Mouse (Mus musculus) kidney, postnatal 0 days (tissue): ENCODE results near the gene Pls3. TPM values are rescaled to one million over a fixed set of nuclear protein-coding genes. Genes with fewer than 3 reads are reported as not detected.
A peak's percentile ranks its signal among the peaks of the same experiment; 100 is the strongest.
"Not testable (repeated sequence)": the region's sequence is repeated elsewhere in the genome, so short reads cannot be mapped to it uniquely, and the experiment has no call there.

ENCODE experiments used
- ATAC-seq: fragments of 200-750 bp; cut with Nextera tagmentation; replicated peaks from 2 replicates; pipeline ENCODE4 v1.8.0; 2017; ENCODE audit warnings: low read depth, moderate number of reproducible peaks, moderate TSS enrichment, moderate library complexity; ENCODE audit not compliant: low FRiP score
- DNase-seq: peaks from one replicate; pipeline ENCODE4 v3.0.0-alpha.2; 2016; ENCODE audit warnings: low spot score
- H3K27ac ChIP-seq: fragments of 300-500 bp; sonication (generic); 2 replicates; pipeline ENCODE4 v1.5.1; 2014; ENCODE audit warnings: mild to moderate bottlenecking
- H3K27me3 ChIP-seq: fragments of 300-500 bp; sonication (generic); 2 replicates; pipeline ENCODE4 v1.6.1; 2014; ENCODE audit warnings: low read length, mixed read lengths; ENCODE audit not compliant: insufficient read depth
- H3K36me3 ChIP-seq: fragments of 300-500 bp; sonication (generic); 2 replicates; pipeline ENCODE4 v1.6.1; 2014; ENCODE audit warnings: low read length, mixed read lengths; ENCODE audit not compliant: insufficient read depth
- H3K4me1 ChIP-seq: fragments of 300-500 bp; sonication (generic); replicated peaks from 2 replicates; pipeline ENCODE4 v1.6.1; 2014; ENCODE audit warnings: antibody characterized with exemption, low read length, mixed read lengths; ENCODE audit not compliant: insufficient read depth
- H3K4me2 ChIP-seq: fragments of 300-500 bp; sonication (generic); 2 replicates; pipeline ENCODE4 v1.6.1; 2014; ENCODE audit warnings: mild to moderate bottlenecking, low read length, moderate library complexity, mixed read lengths
- H3K4me3 ChIP-seq: fragments of 300-500 bp; sonication (generic); replicated peaks from 2 replicates; pipeline ENCODE4 v1.5.1; 2014; ENCODE audit warnings: low read depth, low read length
- H3K9ac ChIP-seq: fragments of 300-500 bp; sonication (generic); 2 replicates; pipeline ENCODE4 v1.6.1; 2014; ENCODE audit warnings: low read depth, low read length
- H3K9me3 ChIP-seq: fragments of 300-500 bp; sonication (generic); replicated peaks from 2 replicates; pipeline ENCODE4 v1.6.1; 2016; ENCODE audit warnings: low read length, inconsistent platforms, mixed read lengths
- CTCF ChIP-seq: IDR thresholded peaks from 2 replicates; pipeline ENCODE4 v1.5.1; 2016; ENCODE audit warnings: antibody characterized with exemption, low read depth, mild to moderate bottlenecking, moderate library complexity
- WGBS: fragments of 180-500 bp; shearing (Covaris S2); extraction: QIAGEN DNeasy Blood & Tissue Kit; methylation state at CpG from one replicate; pipeline ENCODE4 v1.1.7; 2014; 5-methylcytosine and 5-hydroxymethylcytosine counted together
- polyA plus RNA-seq: library from polyadenylated mRNA; unstranded; fragments of >200 nt; fragmentation: Nextera tagmentation; extraction: Ambion mirVana; gene quantifications from 2 replicates; pipeline ENCODE4 v1.2.1, GENCODE M21; 2015

The Pls3 gene
- polyA plus RNA-seq, 1 experiment from 2014 or later = 145 TPM

GRCm38 (mm10) chrX:75814123-75814522 lies 60.9 kb downstream of the Pls3 start:
- no peak overlapping the region for H3K9ac ChIP-seq
- DNase-seq (no peak), ATAC-seq (no peak)
- 85% methylated on average over 4 of the region's 4 CpGs for WGBS
- no peaks in the 10 kb centered on the region for H3K36me3 ChIP-seq
- H3K4me2 ChIP-seq = no peak overlapping the region
- TF ChIP-seq CTCF = no peak
- H3K27me3 ChIP-seq = no peaks in the 10 kb centered on the region
- no peak overlapping the region for H3K4me3 ChIP-seq
- H3K9me3 ChIP-seq = no peaks in the 10 kb centered on the region
- no peaks in the 10 kb centered on the region for H3K4me1 ChIP-seq
- no peak overlapping the region for H3K27ac ChIP-seq

- DNase-seq = peak; percentile 44
- H3K4me2 ChIP-seq = no peak overlapping the region
- TF ChIP-seq CTCF = peak; percentile 72
Observed at GRCm38 (mm10) chrX:75796583-75796982, 78.4 kb downstream of the Pls3 start.

GRCm38 (mm10) chrX:75779796-75780195 lies 95.2 kb downstream of the Pls3 start:
- ATAC-seq = no peak

More at GRCm38 (mm10) chrX:75796583-75796982, 78.4 kb downstream of the Pls3 start:
- Histone ChIP-seq H3K9me3 (no peaks in the 10 kb centered on the region), H3K27ac (no peak overlapping the region), H3K4me1 (no peaks in the 10 kb centered on the region), H3K9ac (no peak overlapping the region), H3K4me3 (no peak overlapping the region), H3K36me3 (peaks cover 9% of the 10 kb centered on the region; the same call in 1 of the 2 replicates), H3K27me3 (no peaks in the 10 kb centered on the region)
- WGBS = 30% methylated on average over 4 of the region's 4 CpGs
- ATAC-seq = no peak

GRCm38 (mm10) chrX:75777461-75777860 lies 97.5 kb downstream of the Pls3 start:
- peak; percentile 37 for TF ChIP-seq CTCF
- no peak for ATAC-seq
- no peaks in the 10 kb centered on the region for H3K9me3 ChIP-seq
- H3K27me3 ChIP-seq = no peaks in the 10 kb centered on the region
- H3K4me3 ChIP-seq = no peak overlapping the region
- H3K4me1 ChIP-seq = no peaks in the 10 kb centered on the region
- H3K4me2 ChIP-seq = no peak overlapping the region
- H3K36me3 ChIP-seq = no peaks in the 10 kb centered on the region
- DNase-seq = no peak
- H3K9ac ChIP-seq = no peak overlapping the region
- 86% methylated on average over 2 of the region's 2 CpGs for WGBS
- H3K27ac ChIP-seq = no peak overlapping the region

More at GRCm38 (mm10) chrX:75779796-75780195, 95.2 kb downstream of the Pls3 start:
- Histone ChIP-seq H3K4me3 (no peak overlapping the region), H3K9me3 (no peaks in the 10 kb centered on the region), H3K27me3 (no peaks in the 10 kb centered on the region), H3K4me1 (no peaks in the 10 kb centered on the region), H3K4me2 (no peak overlapping the region), H3K9ac (no peak overlapping the region), H3K36me3 (no peaks in the 10 kb centered on the region), H3K27ac (no peak overlapping the region)
- 75% methylated on average over 4 of the region's 4 CpGs for WGBS
- TF ChIP-seq CTCF = no peak
- DNase-seq = no peak

- Histone ChIP-seq H3K9ac (peak overlapping the region; percentile 59), H3K27ac (peak overlapping the region; percentile 88), H3K36me3 (no peaks in the 10 kb centered on the region), H3K4me1 (no peaks in the 10 kb centered on the region), H3K9me3 (no peaks in the 10 kb centered on the region), H3K27me3 (no peaks in the 10 kb centered on the region), H3K4me2 (peak overlapping the region; percentile 51), H3K4me3 (peak overlapping the region; percentile 44)
- no peak for DNase-seq
- WGBS = 30% methylated on average over 7 of the region's 7 CpGs
- ATAC-seq = peak; percentile 39; the same call in 1 of the 2 replicates
- no peak for TF ChIP-seq CTCF
Observed at GRCm38 (mm10) chrX:75764794-75765328, 110.1 kb downstream of the Pls3 start.

GRCm38 (mm10) chrX:75764135-75764793 lies 110.7 kb downstream of the Pls3 start:
- WGBS = 20% methylated on average over 19 of the region's 19 CpGs
- Histone ChIP-seq H3K36me3 (no peaks in the 10 kb centered on the region), H3K4me3 (peak overlapping the region; percentile 44), H3K27ac (peak overlapping the region; percentile 88), H3K27me3 (no peaks in the 10 kb centered on the region), H3K9me3 (no peaks in the 10 kb centered on the region), H3K4me1 (no peaks in the 10 kb centered on the region), H3K9ac (peak overlapping the region; percentile 59), H3K4me2 (peak overlapping the region; percentile 51)
- ATAC-seq (peak; percentile 96), DNase-seq (peak; percentile 85)
- 0 out of 2 replicates have a peak, but pooled peaks have one; percentile 26 for TF ChIP-seq CTCF

GRCm38 (mm10) chrX:75759461-75759860 lies 115.5 kb downstream of the Pls3 start:
- not testable (repeated sequence) for ATAC-seq, H3K9ac ChIP-seq, H3K4me1 ChIP-seq, H3K9me3 ChIP-seq, H3K27me3 ChIP-seq, DNase-seq, H3K4me3 ChIP-seq, H3K36me3 ChIP-seq, H3K4me2 ChIP-seq, H3K27ac ChIP-seq
- WGBS = 71% methylated on average over 2 of the region's 2 CpGs
